In genomic region chrX:102115676-102116075, GRCm38 (mm10) we compare ENCODE assay signal across 14 mouse cellular contexts. TPM values are rescaled to one million over a fixed set of nuclear protein-coding genes. Genes with fewer than 3 reads are reported as not detected.
DNase-seq lines count a peak whose midpoint lies in the region; ATAC-seq and TF ChIP-seq lines count a peak whose summit lies in the region.
"Had no signal": no experiment of that assay in that cellular context is flagged by ENCODE, and none has a peak within 500 bp of the region (broad histone marks: within the 10 kb centered on the region; RNA-seq: fewer than 3 reads in every experiment).

No protein-coding gene starts in this region.

- peaks cover 95% of the 10 kb centered on the region for H3K27me3 ChIP-seq in midbrain, embryonic 10.5 days (ENCODE audit: low read depth, poor library complexity, severe bottlenecking)
- peaks cover 7% of the 10 kb centered on the region for H3K27me3 ChIP-seq in midbrain, embryonic 11.5 days (ENCODE audit: control insufficient read depth, insufficient read depth, low read length)
- no peaks in the 10 kb centered on the region for H3K27me3 ChIP-seq in forebrain, embryonic 14.5 days (replicated peaks; ENCODE audit: control insufficient read depth, insufficient read depth, low read length)
- H3K27me3 ChIP-seq in neural tube, embryonic 15.5 days (replicated peaks) = peaks cover 4% of the 10 kb centered on the region; the same call in 1 of the 2 replicates
- no peaks in the 10 kb centered on the region for H3K27me3 ChIP-seq in intestine, postnatal 0 days (replicated peaks; ENCODE audit: control insufficient read depth, insufficient read depth, low read length)
- H3K27me3 ChIP-seq: CH12.LX had no signal

- peaks cover 8% of the 10 kb centered on the region; the same call in 1 of the 2 replicates for H3K4me1 ChIP-seq in midbrain, embryonic 10.5 days
- H3K4me1 ChIP-seq in midbrain, embryonic 11.5 days (ENCODE audit: control insufficient read depth, insufficient read depth, low read length) = no peaks in the 10 kb centered on the region
- H3K4me1 ChIP-seq in forebrain, embryonic 14.5 days (ENCODE audit: control insufficient read depth, insufficient read depth, low read length) = no peaks in the 10 kb centered on the region
- peaks cover 5% of the 10 kb centered on the region; the same call in 1 of the 2 replicates for H3K4me1 ChIP-seq in neural tube, embryonic 15.5 days
- H3K4me1 ChIP-seq in intestine, postnatal 0 days (replicated peaks; ENCODE audit: control insufficient read depth, insufficient read depth, low read length) = no peaks in the 10 kb centered on the region
- H3K4me1 ChIP-seq: embryonic facial prominence, embryonic 12.5 days had no signal

- no peaks in the 10 kb centered on the region for H3K9me3 ChIP-seq in midbrain, embryonic 10.5 days (replicated peaks)
- no peaks in the 10 kb centered on the region for H3K9me3 ChIP-seq in midbrain, embryonic 11.5 days (ENCODE audit: control insufficient read depth, low read length)
- no peaks in the 10 kb centered on the region for H3K9me3 ChIP-seq in forebrain, embryonic 14.5 days (replicated peaks; ENCODE audit: control insufficient read depth, low read length)
- H3K9me3 ChIP-seq in neural tube, embryonic 15.5 days (replicated peaks) = no peaks in the 10 kb centered on the region
- H3K9me3 ChIP-seq in intestine, postnatal 0 days (ENCODE audit: control insufficient read depth) = no peaks in the 10 kb centered on the region
- H3K9me3 ChIP-seq: embryonic facial prominence, embryonic 12.5 days; liver, embryonic 12.5 days had no signal

- H3K4me3 ChIP-seq in midbrain, embryonic 10.5 days = no peak overlapping the region
- no peak overlapping the region for H3K4me3 ChIP-seq in midbrain, embryonic 11.5 days (ENCODE audit: low read depth, low read length)
- H3K4me3 ChIP-seq in forebrain, embryonic 14.5 days (ENCODE audit: low read depth, low read length) = no peak overlapping the region
- H3K4me3 ChIP-seq in neural tube, embryonic 15.5 days (replicated peaks) = no peak overlapping the region
- H3K4me3 ChIP-seq in intestine, postnatal 0 days (ENCODE audit: low read depth, low read length) = no peak overlapping the region
- H3K4me3 ChIP-seq: embryonic facial prominence, embryonic 12.5 days; liver, embryonic 12.5 days had no signal

- ATAC-seq in midbrain, embryonic 11.5 days (ENCODE audit: low FRiP score) = no peak
- no peak for ATAC-seq in forebrain, embryonic 14.5 days
- no peak for ATAC-seq in neural tube, embryonic 15.5 days (ENCODE audit: low FRiP score)
- ATAC-seq in intestine, postnatal 0 days = no peak
- ATAC-seq: activated CD4-positive, CD25-positive, alpha-beta regulatory T cell, adult 4 months; liver, embryonic 12.5 days had no signal

- no peak overlapping the region for H3K4me2 ChIP-seq in midbrain, embryonic 11.5 days
- no peak overlapping the region for H3K4me2 ChIP-seq in forebrain, embryonic 14.5 days (ENCODE audit: low read length)
- H3K4me2 ChIP-seq in neural tube, embryonic 15.5 days = no peak overlapping the region
- H3K4me2 ChIP-seq in intestine, postnatal 0 days (replicated peaks; ENCODE audit: low read depth) = no peak overlapping the region
- H3K4me2 ChIP-seq: embryonic facial prominence, embryonic 12.5 days; liver, embryonic 12.5 days had no signal

- TF ChIP-seq CTCF in intestine, postnatal 0 days (IDR thresholded peaks at IDR 0.05; ENCODE audit: low read depth) = no peak

- no peak for DNase-seq in midbrain, embryonic 10.5 days (ENCODE audit: low spot score)
- DNase-seq in midbrain, embryonic 11.5 days (ENCODE audit: low spot score, missing footprints) = no peak
- peak; percentile 52 for DNase-seq in forebrain, embryonic 14.5 days (ENCODE audit: low spot score)
- DNase-seq in layer of hippocampus, postnatal 10 days (ENCODE audit: low spot score in 2 of 2) = peak; percentile 7 to 16
- DNase-seq in liver = no peak
- no peak for DNase-seq in urinary bladder, postnatal 10 days (ENCODE audit: low spot score)
- DNase-seq: cerebellum, adult 11 months; kidney, postnatal 36 days had no signal

- WGBS in midbrain, embryonic 10.5 days = 52% methylated on average over 4 of the region's 4 CpGs
- WGBS in midbrain, embryonic 11.5 days = 38% methylated on average over 4 of the region's 4 CpGs
- 52% methylated on average over 4 of the region's 4 CpGs for WGBS in forebrain, embryonic 14.5 days
- 28% methylated on average over 4 of the region's 4 CpGs for WGBS in neural tube, embryonic 15.5 days
- 69% methylated on average over 4 of the region's 4 CpGs for WGBS in intestine, postnatal 0 days

- H3K36me3 ChIP-seq in midbrain, embryonic 10.5 days = no peaks in the 10 kb centered on the region
- H3K36me3 ChIP-seq in midbrain, embryonic 11.5 days (ENCODE audit: control insufficient read depth, insufficient read depth, low read length) = no peaks in the 10 kb centered on the region
- H3K36me3 ChIP-seq in forebrain, embryonic 14.5 days (ENCODE audit: control insufficient read depth, insufficient read depth, low read length) = no peaks in the 10 kb centered on the region
- no peaks in the 10 kb centered on the region for H3K36me3 ChIP-seq in neural tube, embryonic 15.5 days
- no peaks in the 10 kb centered on the region for H3K36me3 ChIP-seq in intestine, postnatal 0 days (ENCODE audit: control insufficient read depth, insufficient read depth)
- H3K36me3 ChIP-seq: embryonic facial prominence, embryonic 12.5 days; liver, embryonic 12.5 days had no signal

- no peak overlapping the region for H3K9ac ChIP-seq in midbrain, embryonic 11.5 days (ENCODE audit: low read length)
- no peak overlapping the region for H3K9ac ChIP-seq in forebrain, embryonic 14.5 days (ENCODE audit: low read length)
- H3K9ac ChIP-seq in neural tube, embryonic 15.5 days (replicated peaks) = no peak overlapping the region
- no peak overlapping the region for H3K9ac ChIP-seq in intestine, postnatal 0 days (ENCODE audit: low read depth, low read length)
- H3K9ac ChIP-seq: embryonic facial prominence, embryonic 12.5 days; liver, embryonic 12.5 days had no signal

- 0 out of 2 replicates have a peak overlapping the region, but pooled peaks have one; percentile 57 for H3K27ac ChIP-seq in midbrain, embryonic 10.5 days (replicated peaks)
- H3K27ac ChIP-seq in midbrain, embryonic 11.5 days (ENCODE audit: low read depth, low read length) = no peak overlapping the region
- peak overlapping the region; percentile 70 for H3K27ac ChIP-seq in forebrain, embryonic 14.5 days (ENCODE audit: low read depth, low read length)
- H3K27ac ChIP-seq in neural tube, embryonic 15.5 days (replicated peaks) = peak overlapping the region; percentile 67
- H3K27ac ChIP-seq in intestine, postnatal 0 days (ENCODE audit: low read depth, low read length) = no peak overlapping the region
- H3K27ac ChIP-seq: embryonic facial prominence, embryonic 12.5 days; liver, embryonic 12.5 days had no signal

RNA-seq across cellular contexts. Expression of gene Pin4, which starts 3.6 kb away (rescaled TPM):
- 67.8 and 70.2 TPM in 2 replicates for polyA plus RNA-seq in midbrain, embryonic 10.5 days (2016; fragmentation: Nextera tagmentation; extraction: Ambion mirVana)
- 70.8 and 78.5 TPM in 2 replicates for polyA plus RNA-seq in midbrain, embryonic 11.5 days (2014; fragmentation: Nextera tagmentation; extraction: Ambion mirVana)
- polyA plus RNA-seq in forebrain, embryonic 14.5 days (2014; fragmentation: Nextera tagmentation; extraction: Ambion mirVana) = 59.3 and 79.6 TPM in 2 replicates
- total RNA-seq in layer of hippocampus, postnatal 10 days (2021) = 10 to 100 TPM; 47.8 to 51.1 TPM
- polyA plus RNA-seq in neural tube, embryonic 15.5 days (2015; fragmentation: Nextera tagmentation; extraction: Ambion mirVana) = 69.9 and 71.6 TPM in 2 replicates
- 59.7 and 61.0 TPM in 2 replicates for polyA plus RNA-seq in intestine, postnatal 0 days (2015; fragmentation: Nextera tagmentation; extraction: Ambion mirVana)

RNA-seq across cellular contexts. Expression of gene Ercc6l, which starts 41.2 kb away (rescaled TPM):
- polyA plus RNA-seq in midbrain, embryonic 10.5 days (2016; fragmentation: Nextera tagmentation; extraction: Ambion mirVana) = 21.2 and 22.9 TPM in 2 replicates
- polyA plus RNA-seq in midbrain, embryonic 11.5 days (2014; fragmentation: Nextera tagmentation; extraction: Ambion mirVana) = 19.9 and 23.4 TPM in 2 replicates
- 5.6 and 6.1 TPM in 2 replicates for polyA plus RNA-seq in forebrain, embryonic 14.5 days (2014; fragmentation: Nextera tagmentation; extraction: Ambion mirVana)
- under 1 TPM; 0.69 to 0.78 TPM for total RNA-seq in layer of hippocampus, postnatal 10 days (2021)
- polyA plus RNA-seq in neural tube, embryonic 15.5 days (2015; fragmentation: Nextera tagmentation; extraction: Ambion mirVana) = 1.1 and 3.4 TPM in 2 replicates
- polyA plus RNA-seq in intestine, postnatal 0 days (2015; fragmentation: Nextera tagmentation; extraction: Ambion mirVana) = 1.6 and 1.7 TPM in 2 replicates

RNA-seq across cellular contexts. Expression of gene Rtl5, which starts 44.6 kb away (rescaled TPM):
- 4.0 and 4.8 TPM in 2 replicates for polyA plus RNA-seq in midbrain, embryonic 10.5 days (2016; fragmentation: Nextera tagmentation; extraction: Ambion mirVana)
- polyA plus RNA-seq in midbrain, embryonic 11.5 days (2014; fragmentation: Nextera tagmentation; extraction: Ambion mirVana) = 3.2 and 3.5 TPM in 2 replicates
- 9.6 and 11.0 TPM in 2 replicates for polyA plus RNA-seq in forebrain, embryonic 14.5 days (2014; fragmentation: Nextera tagmentation; extraction: Ambion mirVana)
- 10 to 100 TPM; 13.0 to 14.5 TPM for total RNA-seq in layer of hippocampus, postnatal 10 days (2021)
- polyA plus RNA-seq in neural tube, embryonic 15.5 days (2015; fragmentation: Nextera tagmentation; extraction: Ambion mirVana) = 4.7 and 6.3 TPM in 2 replicates
- 0.33 and 0.43 TPM in 2 replicates for polyA plus RNA-seq in intestine, postnatal 0 days (2015; fragmentation: Nextera tagmentation; extraction: Ambion mirVana)

Comparison
In these comparisons a context has a peak if more than half of its experiments do, and no peak if none do; other contexts are left out.
1. H3K27ac ChIP-seq: peak in midbrain, embryonic 10.5 days (single experiment), forebrain, embryonic 14.5 days (single experiment) and neural tube, embryonic 15.5 days (single experiment); none in midbrain, embryonic 11.5 days (single experiment) and intestine, postnatal 0 days (single experiment).
2. DNase-seq: peak in forebrain, embryonic 14.5 days (single experiment) and layer of hippocampus, postnatal 10 days (2 of 2); none in midbrain, embryonic 10.5 days (single experiment), midbrain, embryonic 11.5 days (single experiment), liver (single experiment) and urinary bladder, postnatal 10 days (single experiment).